Mouse (Mus musculus): ENCODE measurements at regions not wholly inside any gene's neighbourhood (a gene's known extent, or its start where the extent isn't known, plus 50 kb on each side); places are given as distances from the start of the nearest gene placed in this dataset.

DNA sequence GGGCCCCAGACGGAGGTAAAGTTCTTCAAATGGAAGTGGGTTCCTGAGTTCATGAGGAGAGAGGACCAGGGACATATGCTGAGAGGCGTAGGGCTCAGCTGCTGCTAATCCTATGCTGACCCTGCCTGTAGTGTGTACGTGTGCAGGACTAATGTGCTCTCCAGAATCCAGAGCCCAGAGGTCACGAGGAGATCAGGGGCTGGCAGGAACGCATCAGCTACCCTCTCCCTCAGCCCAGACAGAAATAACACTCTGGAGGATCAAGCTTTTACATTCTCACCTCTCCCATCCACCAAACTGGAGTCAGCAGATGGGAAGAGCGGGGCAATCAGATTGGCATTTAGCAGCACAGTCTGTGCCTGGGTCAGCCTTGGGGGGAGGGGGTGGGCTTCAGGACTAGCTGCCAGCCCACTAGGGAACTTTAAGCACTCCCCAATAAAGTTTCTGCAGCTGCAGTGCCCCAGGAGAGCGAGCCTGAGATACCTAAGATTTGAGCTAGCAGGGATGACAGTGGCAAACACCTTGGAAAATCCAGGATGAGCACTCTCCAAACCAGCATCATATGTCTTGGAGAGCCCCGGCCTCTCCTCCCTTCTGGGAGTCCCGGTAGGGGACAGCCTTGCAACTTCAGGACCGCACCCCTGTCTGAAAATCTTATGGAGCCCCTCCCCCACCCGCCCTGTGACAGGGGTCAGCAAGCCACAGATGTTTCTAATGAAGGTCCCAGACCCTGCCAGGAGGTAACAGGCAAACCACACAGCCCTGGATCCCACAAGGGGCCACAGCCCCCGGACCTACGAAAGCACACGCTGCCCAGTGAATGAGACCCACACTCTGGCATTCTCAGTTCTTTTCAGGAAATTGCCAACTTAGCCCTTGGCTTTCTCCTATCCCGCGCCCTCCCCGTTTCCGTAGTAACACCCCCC is 90.4 kb downstream of the Zfp36l1 start:
- H3K9me3 ChIP-seq (ENCODE audit: control insufficient read depth, low read length), result no peaks in the 10 kb centered on the region
- WGBS, result 23% methylated on average over 18 of the region's 18 CpGs
- H3K4me3 ChIP-seq (ENCODE audit: low read depth, low read length), result no peak overlapping the region
- H3K9ac ChIP-seq (ENCODE audit: low read depth, low read length), result peak overlapping the region; percentile 2; the same call in 1 of the 2 replicates
- no peak overlapping the region for H3K27ac ChIP-seq (ENCODE audit: low read depth, low read length)
- peaks cover 8% of the 10 kb centered on the region for H3K27me3 ChIP-seq (replicated peaks; ENCODE audit: control insufficient read depth, insufficient read depth, low read length)
- DNase-seq (ENCODE audit: low spot score) (no peak), ATAC-seq (replicated peaks; ENCODE audit: low FRiP score) (no peak)
- peak overlapping the region; percentile 43 for H3K4me2 ChIP-seq
- H3K4me1 ChIP-seq (replicated peaks; ENCODE audit: control insufficient read depth, insufficient read depth, low read length), result peaks cover 14% of the 10 kb centered on the region
- H3K36me3 ChIP-seq (ENCODE audit: control insufficient read depth, insufficient read depth, low read length), result no peaks in the 10 kb centered on the region

DNA sequence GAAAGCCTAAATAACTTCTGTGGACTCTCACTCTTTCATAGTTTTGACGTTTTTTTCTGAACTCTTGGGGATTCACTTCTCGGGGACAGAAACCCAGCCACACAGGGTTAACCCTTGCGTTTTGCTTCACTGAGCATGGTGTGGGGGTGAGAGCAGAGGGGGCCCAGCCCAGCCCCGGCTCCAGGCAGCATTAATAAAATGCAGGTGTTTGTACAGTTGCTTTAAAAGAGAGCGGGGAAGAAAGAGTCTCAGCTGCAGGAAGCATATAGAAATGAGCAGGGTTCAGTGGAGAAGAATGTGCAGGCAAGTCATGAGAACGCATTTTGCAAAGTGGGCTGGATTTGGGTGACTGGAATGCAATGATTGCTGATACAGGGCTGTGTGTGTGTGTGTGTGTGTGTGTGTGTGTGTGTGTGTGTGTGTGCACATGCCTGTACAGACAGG is 91.8 kb downstream of the Zfp36l1 start:
- ATAC-seq (replicated peaks; ENCODE audit: low FRiP score) (no peak), DNase-seq (ENCODE audit: low spot score) (no peak)
- H3K4me2 ChIP-seq, result no peak overlapping the region
- H3K36me3 ChIP-seq (ENCODE audit: control insufficient read depth, insufficient read depth, low read length), result no peaks in the 10 kb centered on the region
- H3K27ac ChIP-seq (ENCODE audit: low read depth, low read length), result no peak overlapping the region; the same call in 1 of the 2 replicates
- WGBS, result 48% methylated on average over 6 of the region's 6 CpGs
- peaks cover 17% of the 10 kb centered on the region for H3K4me1 ChIP-seq (replicated peaks; ENCODE audit: control insufficient read depth, insufficient read depth, low read length)
- H3K9me3 ChIP-seq (ENCODE audit: control insufficient read depth, low read length), result no peaks in the 10 kb centered on the region
- H3K4me3 ChIP-seq (ENCODE audit: low read depth, low read length), result no peak overlapping the region
- H3K9ac ChIP-seq (ENCODE audit: low read depth, low read length), result no peak overlapping the region
- H3K27me3 ChIP-seq (replicated peaks; ENCODE audit: control insufficient read depth, insufficient read depth, low read length), result peaks cover 8% of the 10 kb centered on the region

DNA sequence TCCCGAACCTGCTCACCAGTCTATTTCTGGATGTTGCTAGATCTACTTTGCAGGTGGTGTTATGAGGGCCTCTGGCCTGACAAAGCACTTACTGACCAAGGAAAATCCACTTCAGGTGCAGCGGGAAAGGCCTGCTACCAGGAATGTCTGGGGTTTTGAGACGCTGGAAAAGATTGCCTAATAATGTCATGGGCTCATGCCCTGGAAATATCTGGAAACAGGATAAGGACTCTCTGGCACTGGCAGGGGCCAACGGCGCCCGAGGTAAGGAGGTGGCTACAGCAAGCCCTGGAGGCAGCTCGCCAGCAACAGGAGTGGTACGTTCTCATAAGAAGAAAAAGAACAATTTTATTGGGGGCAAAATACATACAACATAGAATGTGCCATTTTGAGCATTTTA is 94.7 kb downstream of the Zfp36l1 start:
- no peak overlapping the region for H3K4me2 ChIP-seq
- 89% methylated on average over 8 of the region's 8 CpGs for WGBS
- H3K4me1 ChIP-seq (replicated peaks; ENCODE audit: control insufficient read depth, insufficient read depth, low read length), result peaks cover 22% of the 10 kb centered on the region
- H3K9ac ChIP-seq (ENCODE audit: low read depth, low read length), result no peak overlapping the region
- DNase-seq (ENCODE audit: low spot score), result no peak
- H3K27ac ChIP-seq (ENCODE audit: low read depth, low read length), result no peak overlapping the region
- H3K27me3 ChIP-seq (replicated peaks; ENCODE audit: control insufficient read depth, insufficient read depth, low read length), result peaks cover 8% of the 10 kb centered on the region; the same call in 1 of the 2 replicates
- H3K9me3 ChIP-seq (ENCODE audit: control insufficient read depth, low read length), result no peaks in the 10 kb centered on the region
- no peak for ATAC-seq (replicated peaks; ENCODE audit: low FRiP score)
- H3K36me3 ChIP-seq (ENCODE audit: control insufficient read depth, insufficient read depth, low read length), result no peaks in the 10 kb centered on the region
- no peak overlapping the region for H3K4me3 ChIP-seq (ENCODE audit: low read depth, low read length)

DNA sequence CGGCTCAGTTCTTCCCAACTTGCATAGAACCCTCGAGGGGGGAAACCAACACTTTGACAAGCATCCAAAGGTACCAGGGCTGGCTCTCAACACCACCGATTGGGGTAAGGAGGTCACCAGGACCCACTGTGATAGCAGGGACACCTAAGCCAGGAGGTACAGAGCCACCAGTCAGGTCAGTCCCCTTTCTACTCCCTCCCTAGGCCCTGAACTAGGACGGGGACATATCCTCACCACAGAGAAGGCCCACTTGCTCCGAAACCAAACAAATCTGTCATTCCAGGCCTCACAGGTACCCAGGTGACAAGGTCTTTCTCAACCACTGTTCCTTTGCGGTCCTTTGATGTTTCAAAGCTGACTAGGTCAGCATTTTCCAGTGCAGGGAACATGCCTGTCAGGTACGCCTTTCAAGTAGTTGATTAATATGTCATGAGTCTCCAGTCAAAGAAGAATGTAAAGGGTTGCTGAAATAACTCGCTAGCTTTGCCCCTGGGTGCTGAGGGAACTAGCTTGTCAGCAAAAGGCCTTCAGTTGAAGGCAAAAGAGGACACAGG is 95.4 kb downstream of the Zfp36l1 start:
- no peak overlapping the region for H3K9ac ChIP-seq (ENCODE audit: low read depth, low read length)
- H3K9me3 ChIP-seq (ENCODE audit: control insufficient read depth, low read length), result no peaks in the 10 kb centered on the region
- H3K4me3 ChIP-seq (ENCODE audit: low read depth, low read length), result no peak overlapping the region
- H3K27ac ChIP-seq (ENCODE audit: low read depth, low read length), result no peak overlapping the region
- no peaks in the 10 kb centered on the region for H3K36me3 ChIP-seq (ENCODE audit: control insufficient read depth, insufficient read depth, low read length)
- DNase-seq (ENCODE audit: low spot score) (no peak), ATAC-seq (replicated peaks; ENCODE audit: low FRiP score) (no peak)
- H3K4me2 ChIP-seq, result no peak overlapping the region
- H3K27me3 ChIP-seq (replicated peaks; ENCODE audit: control insufficient read depth, insufficient read depth, low read length), result peaks cover 5% of the 10 kb centered on the region; the same call in 1 of the 2 replicates
- WGBS, result 65% methylated on average over 8 of the region's 8 CpGs
- H3K4me1 ChIP-seq (replicated peaks; ENCODE audit: control insufficient read depth, insufficient read depth, low read length), result peaks cover 16% of the 10 kb centered on the region

DNA sequence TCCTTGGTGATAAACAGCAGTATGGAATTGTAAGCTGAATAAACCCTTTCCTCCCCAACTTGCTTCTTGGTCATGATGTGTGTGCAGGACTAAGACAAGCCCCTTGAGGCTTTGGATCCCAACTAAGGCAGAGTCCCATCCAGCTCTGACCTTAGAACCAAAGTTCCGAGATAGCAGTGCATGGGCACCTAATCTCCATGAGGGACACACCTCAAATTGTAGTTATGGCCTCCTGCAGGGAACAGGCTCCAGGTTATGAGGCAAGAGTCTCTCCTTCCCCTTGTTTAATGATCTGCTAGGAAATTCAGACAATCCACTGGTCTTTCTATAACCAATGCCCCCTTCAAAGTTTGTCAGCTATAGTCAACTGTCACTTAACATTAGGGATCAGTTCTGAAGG is 96.9 kb downstream of the Zfp36l1 start:
- ATAC-seq (replicated peaks; ENCODE audit: low FRiP score) (no peak), DNase-seq (ENCODE audit: low spot score) (no peak)
- Histone ChIP-seq H3K4me2 (no peak overlapping the region), H3K9ac (ENCODE audit: low read depth, low read length) (no peak overlapping the region), H3K9me3 (ENCODE audit: control insufficient read depth, low read length) (no peaks in the 10 kb centered on the region), H3K36me3 (ENCODE audit: control insufficient read depth, insufficient read depth, low read length) (no peaks in the 10 kb centered on the region), H3K4me3 (ENCODE audit: low read depth, low read length) (no peak overlapping the region), H3K27me3 (replicated peaks; ENCODE audit: control insufficient read depth, insufficient read depth, low read length) (no peaks in the 10 kb centered on the region), H3K4me1 (replicated peaks; ENCODE audit: control insufficient read depth, insufficient read depth, low read length) (peaks cover 8% of the 10 kb centered on the region), H3K27ac (ENCODE audit: low read depth, low read length) (no peak overlapping the region)
- WGBS, result 79% methylated on average over 1 of the region's 1 CpGs

DNA sequence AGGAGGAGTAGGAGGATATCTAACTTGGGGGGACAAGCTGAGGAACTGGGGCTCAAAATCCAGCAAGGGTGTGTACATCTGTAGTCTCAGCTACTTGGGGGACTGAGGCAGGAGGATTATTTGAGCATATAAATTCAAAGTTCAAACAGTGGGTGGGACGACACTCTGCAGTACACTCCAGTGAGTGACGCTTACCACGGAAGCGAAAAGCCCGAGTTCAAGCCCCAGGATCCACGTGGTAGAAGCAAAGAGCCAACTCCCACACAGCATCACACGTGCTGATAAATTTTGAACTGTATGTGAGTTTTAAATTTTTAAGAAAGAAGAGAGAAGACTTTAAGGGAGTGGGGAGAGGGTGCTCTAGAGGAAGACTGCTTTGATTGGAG is 98.2 kb downstream of the Zfp36l1 start:
- H3K27me3 ChIP-seq (replicated peaks; ENCODE audit: control insufficient read depth, insufficient read depth, low read length), result no peaks in the 10 kb centered on the region
- peak overlapping the region; percentile 14; the same call in 1 of the 2 replicates for H3K4me3 ChIP-seq (ENCODE audit: low read depth, low read length)
- H3K9me3 ChIP-seq (ENCODE audit: control insufficient read depth, low read length), result no peaks in the 10 kb centered on the region
- H3K9ac ChIP-seq (ENCODE audit: low read depth, low read length), result peak overlapping the region; percentile 46; the same call in 1 of the 2 replicates
- DNase-seq (ENCODE audit: low spot score) (no peak), ATAC-seq (replicated peaks; ENCODE audit: low FRiP score) (peak; percentile 20; the same call in 1 of the 2 replicates)
- no peaks in the 10 kb centered on the region for H3K36me3 ChIP-seq (ENCODE audit: control insufficient read depth, insufficient read depth, low read length)
- peak overlapping the region; percentile 53 for H3K4me2 ChIP-seq
- no peak overlapping the region for H3K27ac ChIP-seq (ENCODE audit: low read depth, low read length)
- WGBS, result 44% methylated on average over 7 of the region's 7 CpGs
- peaks cover 8% of the 10 kb centered on the region for H3K4me1 ChIP-seq (replicated peaks; ENCODE audit: control insufficient read depth, insufficient read depth, low read length)

DNA sequence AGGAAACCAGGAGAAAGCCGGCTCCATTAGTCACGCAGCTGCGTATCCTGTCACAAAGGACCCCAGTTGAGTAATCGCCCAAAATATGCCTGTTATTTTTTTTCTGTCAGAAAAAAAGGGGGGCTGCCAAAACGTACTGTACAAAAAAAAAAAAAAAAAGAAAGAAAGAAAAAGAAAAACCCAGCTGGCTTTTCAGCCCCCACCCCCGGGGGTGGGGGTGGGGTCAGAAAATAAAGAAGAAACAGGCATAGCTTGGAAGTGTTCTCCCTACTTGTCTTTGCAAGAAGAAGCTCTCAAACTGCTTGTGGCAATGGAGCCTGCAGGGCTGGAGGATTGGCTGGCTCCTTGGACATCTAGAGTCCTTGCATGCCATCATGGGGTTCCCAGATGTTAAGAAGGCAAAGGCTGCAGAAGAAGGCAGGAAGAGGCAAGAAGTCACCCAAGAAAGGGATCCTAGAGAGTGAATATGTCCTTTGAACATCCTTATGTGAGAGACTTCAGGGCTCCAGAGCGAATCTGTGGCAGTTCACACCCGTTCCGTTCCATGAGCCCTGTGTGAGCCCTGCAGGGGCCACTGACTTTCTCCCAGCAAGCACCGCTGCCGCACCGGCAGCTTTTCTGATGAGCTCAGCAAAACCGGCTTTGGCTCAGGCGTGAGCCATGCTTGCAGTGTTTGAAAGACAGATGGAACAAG is 98.8 kb downstream of the Zfp36l1 start:
- H3K9ac ChIP-seq (ENCODE audit: low read depth, low read length), result peak overlapping the region; percentile 46
- H3K36me3 ChIP-seq (ENCODE audit: control insufficient read depth, insufficient read depth, low read length), result no peaks in the 10 kb centered on the region
- H3K4me3 ChIP-seq (ENCODE audit: low read depth, low read length), result peak overlapping the region; percentile 14; the same call in 1 of the 2 replicates
- H3K27me3 ChIP-seq (replicated peaks; ENCODE audit: control insufficient read depth, insufficient read depth, low read length), result no peaks in the 10 kb centered on the region
- H3K27ac ChIP-seq (ENCODE audit: low read depth, low read length), result no peak overlapping the region
- no peaks in the 10 kb centered on the region for H3K9me3 ChIP-seq (ENCODE audit: control insufficient read depth, low read length)
- peaks cover 8% of the 10 kb centered on the region for H3K4me1 ChIP-seq (replicated peaks; ENCODE audit: control insufficient read depth, insufficient read depth, low read length)
- peak; percentile 54 for DNase-seq (ENCODE audit: low spot score)
- H3K4me2 ChIP-seq, result peak overlapping the region; percentile 53
- WGBS, result 22% methylated on average over 14 of the region's 14 CpGs
- ATAC-seq (replicated peaks; ENCODE audit: low FRiP score), result peak; percentile 75

DNA sequence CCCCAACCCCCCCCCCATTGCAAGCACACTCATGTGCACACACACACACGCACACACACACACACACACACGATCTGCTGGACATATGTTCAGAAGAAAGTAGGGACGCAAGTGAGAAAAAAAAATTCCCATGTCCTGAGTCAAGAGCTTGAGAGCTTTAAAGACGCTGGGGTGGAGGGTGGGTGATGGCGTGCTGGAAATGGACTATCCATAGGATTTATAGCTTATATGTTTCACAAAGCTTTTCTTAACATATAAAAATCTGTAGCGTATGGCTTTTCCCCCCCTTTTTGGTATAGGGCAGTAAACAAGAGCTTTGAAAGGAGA is 99.3 kb downstream of the Zfp36l1 start:
- no peak for ATAC-seq (replicated peaks; ENCODE audit: low FRiP score)
- no peaks in the 10 kb centered on the region for H3K27me3 ChIP-seq (replicated peaks; ENCODE audit: control insufficient read depth, insufficient read depth, low read length)
- H3K27ac ChIP-seq (ENCODE audit: low read depth, low read length), result no peak overlapping the region
- H3K4me3 ChIP-seq (ENCODE audit: low read depth, low read length), result no peak overlapping the region
- no peak overlapping the region for H3K9ac ChIP-seq (ENCODE audit: low read depth, low read length)
- WGBS, result 78% methylated on average over 6 of the region's 6 CpGs
- no peaks in the 10 kb centered on the region for H3K36me3 ChIP-seq (ENCODE audit: control insufficient read depth, insufficient read depth, low read length)
- no peaks in the 10 kb centered on the region for H3K9me3 ChIP-seq (ENCODE audit: control insufficient read depth, low read length)
- H3K4me1 ChIP-seq (replicated peaks; ENCODE audit: control insufficient read depth, insufficient read depth, low read length), result peaks cover 8% of the 10 kb centered on the region
- H3K4me2 ChIP-seq, result peak overlapping the region; percentile 53; the same call in 1 of the 2 replicates
- no peak for DNase-seq (ENCODE audit: low spot score)

All from liver, embryonic 11.5 days (tissue).